Mouse (Mus musculus) midbrain, embryonic 12.5 days (tissue): Measurements from ENCODE around the gene Limd2. TPM values are rescaled to one million over a fixed set of nuclear protein-coding genes. Genes with fewer than 3 reads are reported as not detected.
"Not testable (repeated sequence)": the region's sequence is repeated elsewhere in the genome, so short reads cannot be mapped to it uniquely, and the experiment has no call there.

ENCODE experiments used
- ATAC-seq: fragments of 200-750 bp; cut with Nextera tagmentation; 2 replicates; pipeline ENCODE4 v1.8.0; 2017; ENCODE audit warnings: low read depth, moderate TSS enrichment, moderate library complexity; ENCODE audit not compliant: low FRiP score
- H3K27ac ChIP-seq: fragments of 300-500 bp; sonication (generic); replicated peaks from 2 replicates; pipeline ENCODE4 v1.5.1; 2016; ENCODE audit warnings: mild to moderate bottlenecking
- H3K27me3 ChIP-seq: fragments of 300-500 bp; sonication (generic); 2 replicates; pipeline ENCODE4 v1.6.1; 2016; ENCODE audit warnings: mild to moderate bottlenecking
- H3K36me3 ChIP-seq: fragments of 300-500 bp; sonication (generic); 2 replicates; pipeline ENCODE4 v1.6.1; 2016
- H3K4me1 ChIP-seq: fragments of 300-500 bp; sonication (generic); 2 replicates; pipeline ENCODE4 v1.6.1; 2016
- H3K4me2 ChIP-seq: fragments of 300-500 bp; sonication (generic); replicated peaks from 2 replicates; pipeline ENCODE4 v1.6.1; 2016; ENCODE audit warnings: mild to moderate bottlenecking, moderate library complexity
- H3K4me3 ChIP-seq: fragments of 300-500 bp; sonication (generic); 2 replicates; pipeline ENCODE4 v1.5.1; 2016; ENCODE audit warnings: mild to moderate bottlenecking
- H3K9ac ChIP-seq: fragments of 300-500 bp; sonication (generic); replicated peaks from 2 replicates; pipeline ENCODE4 v1.6.1; 2016; ENCODE audit warnings: mild to moderate bottlenecking, moderate library complexity
- H3K9me3 ChIP-seq: fragments of 300-500 bp; sonication (generic); 2 replicates; pipeline ENCODE4 v1.6.1; 2016; ENCODE audit warnings: mild to moderate bottlenecking
- WGBS: fragments of 180-500 bp; shearing (Covaris S2); methylation state at CpG from one replicate; pipeline ENCODE4 v1.1.7; 2016; 5-methylcytosine and 5-hydroxymethylcytosine counted together
- polyA plus RNA-seq: library from polyadenylated mRNA; unstranded; fragments of >200 nt; fragmentation: Nextera tagmentation; extraction: Ambion mirVana; gene quantifications from 2 replicates; pipeline ENCODE4 v1.2.1, GENCODE M21; 2016

Limd2 gene
- polyA plus RNA-seq, 1 experiment from 2014 or later, result 309 TPM

GRCm38 (mm10) chr11:106154091-106154490 is 6.6 kb downstream of the Limd2 start:
- Histone ChIP-seq H3K27ac (peak overlapping the region; percentile 31; the same call in 1 of the 2 replicates), H3K9me3 (no peaks in the 10 kb centered on the region), H3K27me3 (no peaks in the 10 kb centered on the region), H3K4me2 (no peak overlapping the region), H3K4me3 (no peak overlapping the region), H3K4me1 (peaks cover 14% of the 10 kb centered on the region), H3K9ac (no peak overlapping the region), H3K36me3 (peaks cover 80% of the 10 kb centered on the region)
- no peak for ATAC-seq
- WGBS, result 81% methylated on average over 5 of the region's 5 CpGs

- Histone ChIP-seq H3K27ac (no peak overlapping the region), H3K36me3 (peaks cover 86% of the 10 kb centered on the region), H3K4me2 (no peak overlapping the region), H3K9me3 (no peaks in the 10 kb centered on the region), H3K27me3 (no peaks in the 10 kb centered on the region), H3K4me1 (no peaks in the 10 kb centered on the region), H3K9ac (no peak overlapping the region; the same call in 1 of the 2 replicates), H3K4me3 (no peak overlapping the region)
- no peak for ATAC-seq
- WGBS, result 82% methylated on average over 8 of the region's 8 CpGs
Measured at GRCm38 (mm10) chr11:106152132-106152531, 8.5 kb downstream of the Limd2 start.

- Histone ChIP-seq H3K4me1 (no peaks in the 10 kb centered on the region), H3K9me3 (no peaks in the 10 kb centered on the region), H3K4me2 (no peak overlapping the region), H3K9ac (no peak overlapping the region), H3K27ac (no peak overlapping the region), H3K36me3 (peaks cover 78% of the 10 kb centered on the region), H3K27me3 (no peaks in the 10 kb centered on the region), H3K4me3 (no peak overlapping the region)
- WGBS, result 98% methylated on average over 3 of the region's 3 CpGs
- no peak for ATAC-seq
Measured at GRCm38 (mm10) chr11:106151219-106151618, 9.4 kb downstream of the Limd2 start.

DNA sequence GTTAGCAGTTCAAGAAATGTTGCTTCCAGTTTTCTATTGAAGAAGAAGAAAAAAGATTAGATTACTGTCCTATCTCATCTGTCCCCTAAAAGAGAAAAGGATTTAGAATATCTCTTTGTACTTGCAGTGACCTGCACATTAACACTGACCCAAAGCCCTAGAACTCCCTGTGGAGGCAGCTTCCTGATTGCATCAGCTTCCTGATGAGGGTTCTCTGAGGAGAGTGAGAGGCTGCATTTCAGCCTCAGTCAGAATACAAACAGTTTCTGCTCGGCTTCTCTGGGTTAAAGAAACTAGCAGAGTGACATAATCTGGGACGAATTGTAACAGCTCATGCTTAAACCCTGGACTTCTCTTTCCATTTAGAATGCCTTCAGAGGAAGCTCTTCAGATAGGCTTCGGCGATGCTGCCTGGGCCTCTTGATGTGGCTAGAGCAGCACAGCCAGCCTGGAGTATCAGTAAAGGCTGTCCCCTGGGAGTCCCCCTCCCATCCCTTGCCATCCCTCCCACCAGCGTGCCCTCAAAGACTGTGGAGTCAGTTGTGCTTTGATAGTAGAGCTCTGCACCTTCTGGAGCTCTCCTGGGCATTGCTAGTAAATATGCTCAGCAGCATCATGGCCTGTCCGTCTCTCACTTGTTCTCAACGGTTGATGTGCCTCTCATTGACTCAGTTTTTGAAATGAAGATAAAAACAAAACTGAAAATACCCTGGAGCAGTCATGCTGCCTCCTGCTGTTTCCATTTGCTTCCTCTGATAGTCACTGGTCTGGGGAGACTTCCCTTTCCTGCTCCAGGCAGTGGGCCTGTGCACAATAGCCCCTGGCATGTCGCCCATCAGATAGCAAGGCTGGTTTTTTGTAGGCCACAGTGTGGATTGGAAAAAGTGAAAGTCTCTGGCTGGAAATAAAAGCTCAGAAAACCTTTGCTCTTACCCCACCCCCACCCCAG is 25.8 kb downstream of the Limd2 start:
- Histone ChIP-seq H3K9ac (no peak overlapping the region; the same call in 1 of the 2 replicates), H3K4me2 (no peak overlapping the region), H3K9me3 (no peaks in the 10 kb centered on the region), H3K27ac (peak overlapping the region; percentile 72), H3K4me1 (peaks cover 7% of the 10 kb centered on the region), H3K27me3 (no peaks in the 10 kb centered on the region), H3K36me3 (peaks cover 29% of the 10 kb centered on the region), H3K4me3 (no peak overlapping the region)
- WGBS, result 43% methylated on average over 8 of the region's 8 CpGs
- ATAC-seq, result no peak

- H3K4me2 ChIP-seq, result no peak overlapping the region
- no peak overlapping the region for H3K27ac ChIP-seq
- H3K4me1 ChIP-seq, result peaks cover 7% of the 10 kb centered on the region
- H3K9ac ChIP-seq, result no peak overlapping the region
- WGBS, result 90% methylated on average over 5 of the region's 5 CpGs
- H3K36me3 ChIP-seq, result peaks cover 35% of the 10 kb centered on the region
- no peaks in the 10 kb centered on the region for H3K9me3 ChIP-seq
- H3K4me3 ChIP-seq, result no peak overlapping the region
- no peak for ATAC-seq
- no peaks in the 10 kb centered on the region for H3K27me3 ChIP-seq
Measured at GRCm38 (mm10) chr11:106132516-106132915, 28.1 kb downstream of the Limd2 start.

DNA sequence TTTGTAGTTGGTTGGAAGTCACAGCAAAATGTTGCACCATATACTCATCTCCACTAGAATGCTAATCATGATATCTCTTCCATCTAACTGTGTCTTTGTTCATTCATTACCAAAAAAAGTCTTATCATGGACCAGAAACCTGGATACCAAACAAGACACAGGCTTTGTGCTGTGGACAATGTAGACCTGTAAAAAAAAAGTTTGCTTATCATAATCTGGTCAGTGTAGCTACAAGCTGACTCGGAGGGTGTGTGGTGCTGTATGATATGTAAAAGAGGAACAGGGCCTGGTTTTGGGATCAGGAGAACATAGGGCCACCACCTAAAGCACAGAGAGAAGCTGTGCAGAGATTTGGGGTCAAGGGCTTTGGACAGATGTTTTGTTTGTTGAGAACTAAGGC is 31.2 kb downstream of the Limd2 start:
- Histone ChIP-seq H3K27ac (no peak overlapping the region), H3K9ac (no peak overlapping the region), H3K4me2 (no peak overlapping the region), H3K36me3 (peaks cover 33% of the 10 kb centered on the region), H3K9me3 (no peaks in the 10 kb centered on the region), H3K27me3 (no peaks in the 10 kb centered on the region), H3K4me3 (no peak overlapping the region), H3K4me1 (no peaks in the 10 kb centered on the region)
- no peak for ATAC-seq
- 85% methylated on average over 1 of the region's 1 CpGs for WGBS

DNA sequence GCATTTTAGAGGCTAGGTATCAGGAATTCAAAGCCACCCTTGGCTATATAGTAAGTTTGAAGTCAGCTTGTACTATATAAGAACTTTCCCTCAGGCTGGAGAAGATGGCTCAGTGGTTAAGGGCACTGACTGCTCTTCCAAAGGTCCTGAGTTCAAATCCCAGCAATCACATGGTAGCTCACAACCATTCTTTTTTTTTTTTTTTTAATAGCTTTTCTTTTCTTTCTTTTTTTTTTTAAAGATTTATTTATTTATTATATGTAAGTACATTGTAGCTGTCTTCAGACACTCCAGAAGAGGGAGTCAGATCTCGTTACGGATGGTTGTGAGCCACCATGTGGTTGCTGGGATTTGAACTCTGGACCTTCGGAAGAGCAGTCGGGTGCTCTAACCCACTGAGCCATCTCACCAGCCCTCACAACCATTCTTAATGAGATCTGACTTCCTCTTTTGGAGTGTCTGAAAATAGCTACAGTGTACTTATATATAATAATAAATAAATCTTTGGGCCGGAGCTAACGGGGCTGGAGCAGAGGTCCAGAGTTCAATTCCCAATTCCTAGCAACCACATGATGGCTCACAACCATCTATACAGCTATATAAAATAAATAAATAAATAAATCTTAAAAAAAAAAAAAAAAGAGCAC is 33.8 kb downstream of the Limd2 start:
- H3K4me1 ChIP-seq, H3K9ac ChIP-seq, H3K9me3 ChIP-seq, H3K4me3 ChIP-seq, ATAC-seq, H3K27ac ChIP-seq, H3K27me3 ChIP-seq, H3K4me2 ChIP-seq: not testable (repeated sequence)
- peaks cover 51% of the 10 kb centered on the region for H3K36me3 ChIP-seq
- 94% methylated on average over 6 of the region's 6 CpGs for WGBS

GRCm38 (mm10) chr11:106125827-106126226 is 34.8 kb downstream of the Limd2 start:
- no peak overlapping the region for H3K4me3 ChIP-seq
- 86% methylated on average over 1 of the region's 1 CpGs for WGBS
- ATAC-seq, result no peak
- no peak overlapping the region for H3K27ac ChIP-seq
- H3K4me1 ChIP-seq, result no peaks in the 10 kb centered on the region
- H3K36me3 ChIP-seq, result peaks cover 54% of the 10 kb centered on the region
- H3K9me3 ChIP-seq, result no peaks in the 10 kb centered on the region
- H3K9ac ChIP-seq, result no peak overlapping the region
- H3K4me2 ChIP-seq, result no peak overlapping the region
- no peaks in the 10 kb centered on the region for H3K27me3 ChIP-seq

DNA sequence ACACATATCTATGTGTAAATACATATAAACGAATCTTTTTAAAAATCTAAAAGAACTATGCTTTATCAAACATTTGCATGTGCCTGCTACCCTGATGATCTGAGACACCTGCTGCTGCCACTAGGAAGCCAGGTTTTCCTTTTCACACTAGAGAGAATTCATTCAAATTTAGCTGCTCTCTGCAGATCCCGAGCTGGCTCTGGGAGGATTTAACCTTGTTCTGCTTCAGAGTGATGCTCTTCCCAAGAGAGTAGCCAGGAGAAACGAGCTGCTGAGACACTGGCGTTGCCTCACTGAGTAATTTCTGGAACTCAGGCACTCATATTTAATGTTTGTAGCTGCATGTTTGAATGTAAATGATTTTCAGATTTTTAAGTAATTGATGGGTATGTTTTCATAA is 35.9 kb downstream of the Limd2 start:
- no peak overlapping the region for H3K27ac ChIP-seq
- no peak overlapping the region for H3K4me3 ChIP-seq
- no peaks in the 10 kb centered on the region for H3K27me3 ChIP-seq
- no peaks in the 10 kb centered on the region for H3K4me1 ChIP-seq
- no peak overlapping the region for H3K9ac ChIP-seq
- no peak overlapping the region for H3K4me2 ChIP-seq
- H3K9me3 ChIP-seq, result no peaks in the 10 kb centered on the region
- no peak for ATAC-seq
- peaks cover 47% of the 10 kb centered on the region for H3K36me3 ChIP-seq
- WGBS, result 80% methylated on average over 4 of the region's 4 CpGs

DNA sequence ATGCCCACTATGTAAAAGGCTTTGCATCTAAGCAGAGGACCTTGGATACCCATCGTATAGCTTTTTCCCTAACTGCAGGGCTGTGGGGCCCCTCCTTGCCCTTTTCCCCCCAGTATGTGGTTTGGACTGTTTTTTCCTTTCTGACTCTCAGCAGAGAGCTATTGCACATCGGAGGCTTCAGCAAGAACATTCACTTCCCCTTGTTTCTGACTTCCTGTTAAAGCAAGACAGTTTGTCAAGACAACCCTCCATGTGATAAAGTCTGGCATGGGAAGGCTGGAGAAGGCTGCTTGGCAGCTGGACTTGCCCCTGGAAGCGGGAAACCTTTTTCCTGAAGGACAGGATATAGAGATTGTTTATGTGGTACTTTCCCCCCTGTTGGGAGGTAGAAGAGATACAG is 37.9 kb downstream of the Limd2 start:
- H3K9me3 ChIP-seq, result no peaks in the 10 kb centered on the region
- whole genome bisulfite sequencing, result 91% methylated on average over 3 of the region's 3 CpGs
- no peak for ATAC-seq

GRCm38 (mm10) chr11:106122221-106122620 is 38.4 kb downstream of the Limd2 start:
- no peak for ATAC-seq
- H3K9me3 ChIP-seq, result no peaks in the 10 kb centered on the region
- H3K36me3 ChIP-seq, result peaks cover 57% of the 10 kb centered on the region
- no peaks in the 10 kb centered on the region for H3K4me1 ChIP-seq
- H3K27ac ChIP-seq, result no peak overlapping the region
- 93% methylated on average over 5 of the region's 5 CpGs for WGBS
- no peak overlapping the region for H3K4me2 ChIP-seq
- H3K27me3 ChIP-seq, result no peaks in the 10 kb centered on the region
- no peak overlapping the region for H3K9ac ChIP-seq
- H3K4me3 ChIP-seq, result no peak overlapping the region

More for the DNA sequence above, 37.9 kb downstream of the Limd2 start:
- no peak overlapping the region for H3K9ac ChIP-seq
- peaks cover 53% of the 10 kb centered on the region for H3K36me3 ChIP-seq
- no peak overlapping the region for H3K4me2 ChIP-seq
- no peak overlapping the region for H3K27ac ChIP-seq
- no peaks in the 10 kb centered on the region for H3K27me3 ChIP-seq
- H3K4me3 ChIP-seq, result no peak overlapping the region
- no peaks in the 10 kb centered on the region for H3K4me1 ChIP-seq

GRCm38 (mm10) chr11:106111688-106112087 is 49.0 kb downstream of the Limd2 start:
- no peak overlapping the region for H3K27ac ChIP-seq
- H3K4me2 ChIP-seq, result no peak overlapping the region
- peaks cover 22% of the 10 kb centered on the region for H3K36me3 ChIP-seq
- no peaks in the 10 kb centered on the region for H3K4me1 ChIP-seq
- H3K9me3 ChIP-seq, result no peaks in the 10 kb centered on the region
- no peak overlapping the region for H3K4me3 ChIP-seq
- ATAC-seq, result no peak
- H3K27me3 ChIP-seq, result no peaks in the 10 kb centered on the region
- H3K9ac ChIP-seq, result no peak overlapping the region
